Mouse (Mus musculus) ES-Bruce4 (cell line): ENCODE data around the gene Krtcap2.

Experiments
- CTCF ChIP-seq: IDR thresholded peaks from one replicate; pipeline ENCODE4 v1.8.1; 2011; ENCODE audit warnings: low read depth, low read length
- EP300 ChIP-seq: IDR thresholded peaks from 2 replicates; pipeline ENCODE4 v1.6.1; 2011; ENCODE audit warnings: low read depth, low read length; ENCODE audit not compliant: insufficient read depth

DNA sequence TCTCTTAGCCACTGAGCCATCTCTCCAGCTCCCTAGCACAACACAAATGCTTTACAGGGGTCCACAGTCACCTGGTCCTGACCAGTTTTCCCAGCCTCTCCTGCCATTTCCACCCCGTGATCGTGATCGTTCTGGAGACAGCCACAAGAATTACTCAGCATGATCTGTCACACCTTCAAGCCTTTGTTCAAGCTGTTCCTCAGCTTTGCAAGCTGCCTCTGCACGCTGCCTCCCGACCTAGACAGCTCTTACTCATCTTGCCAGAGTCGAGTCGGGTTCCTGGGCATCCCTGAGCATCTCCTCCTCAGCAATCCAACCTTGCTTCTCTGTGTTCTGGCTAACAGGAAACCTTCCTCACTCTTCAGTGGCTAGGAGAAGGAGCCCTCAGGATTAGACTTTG is 13.3 kb downstream of the Krtcap2 start, which contains the start of gene Dpm3:
- TF ChIP-seq EP300: no peak
- TF ChIP-seq CTCF: no peak
